Comparison of ENCODE assay signal across 20 mouse cellular contexts in genomic region chr4:118043331-118044002, GRCm38 (mm10).
A peak's percentile ranks its signal among the peaks of the same experiment; 100 is the strongest.
DNase-seq lines count a peak whose midpoint lies in the region; ATAC-seq and TF ChIP-seq lines count a peak whose summit lies in the region.
"Had no signal": no experiment of that assay in that cellular context is flagged by ENCODE, and none has a peak within 500 bp of the region (broad histone marks: within the 10 kb centered on the region; RNA-seq: fewer than 3 reads in every experiment).

No protein-coding gene starts in this region.

- 76% methylated on average over 8 of the region's 8 CpGs for WGBS in kidney, embryonic 16.5 days
- WGBS in limb, embryonic 12.5 days = 61% methylated on average over 8 of the region's 8 CpGs

- H3K79me2 ChIP-seq in MEL (ENCODE audit: control insufficient read depth, insufficient read depth, low read length, poor library complexity) = no peaks in the 10 kb centered on the region

- TF ChIP-seq POLR2A in MEL (IDR thresholded peaks at IDR 0.05; ENCODE audit: control insufficient read depth in 1 of 2, insufficient read depth in 1 of 2, low read depth in 1 of 2, low read length in 2 of 2, poor library complexity in 1 of 2) = no peak

- TF ChIP-seq EP300 in MEL (IDR thresholded peaks at IDR 0.05; ENCODE audit: low read depth in 1 of 2, low read length in 2 of 2) = peak; percentile 96

- no peaks in the 10 kb centered on the region for H3K9me3 ChIP-seq in kidney, embryonic 16.5 days (ENCODE audit: low read length)
- no peaks in the 10 kb centered on the region for H3K9me3 ChIP-seq in MEL (replicated peaks; ENCODE audit: insufficient read depth, low read length)
- H3K9me3 ChIP-seq in limb, embryonic 12.5 days = no peaks in the 10 kb centered on the region
- H3K9me3 ChIP-seq: hindbrain, embryonic 10.5 days; megakaryocyte, embryonic 14.5 days; neural tube, embryonic 15.5 days had no signal

- H3K9ac ChIP-seq in kidney, embryonic 16.5 days (replicated peaks; ENCODE audit: low read length) = no peak overlapping the region
- H3K9ac ChIP-seq in MEL (ENCODE audit: control insufficient read depth, low read depth, low read length, poor library complexity, severe bottlenecking) = peak overlapping the region; percentile 26; the same call in 1 of the 2 replicates
- H3K9ac ChIP-seq in limb, embryonic 12.5 days (replicated peaks) = no peak overlapping the region
- H3K9ac ChIP-seq: liver, embryonic 14.5 days; neural tube, embryonic 15.5 days had no signal

- TF ChIP-seq RAD21 in MEL (IDR thresholded peaks at IDR 0.05; ENCODE audit: low read depth, low read length) = no peak; the same call in 1 of the 2 replicates

- no peaks in the 10 kb centered on the region for H3K36me3 ChIP-seq in kidney, embryonic 16.5 days (ENCODE audit: insufficient read depth, low read length)
- peaks cover 0 to 21% of the 10 kb centered on the region in 2 experiments; a peak in 3 of 4 replicates for H3K36me3 ChIP-seq in MEL (ENCODE audit: control insufficient read depth in 1 of 2, insufficient read depth in 2 of 2, low read length in 2 of 2)
- no peaks in the 10 kb centered on the region for H3K36me3 ChIP-seq in limb, embryonic 12.5 days
- H3K36me3 ChIP-seq: hindbrain, embryonic 10.5 days; neural tube, embryonic 15.5 days had no signal

- peak; percentile 24 to 60 for DNase-seq in adrenal gland, postnatal 36 days
- no peak for DNase-seq in adrenal gland, postnatal 4 days (ENCODE audit: low spot score in 2 of 2)
- no peak for DNase-seq in kidney, postnatal 36 days
- peak; percentile 72 for DNase-seq in MEL (ENCODE audit: low read depth, low spot score)
- DNase-seq: adrenal gland, postnatal 10 days; cerebellum, adult 18-20 months; cerebellum, postnatal 36 days; gastrocnemius, adult 2 months; lung, postnatal 14 days; midbrain, embryonic 14.5 days; spleen, adult 18-20 months; thymus, adult 2 months had no signal

- no peak for ATAC-seq in kidney, embryonic 16.5 days (ENCODE audit: low FRiP score, low TSS enrichment)
- ATAC-seq in limb, embryonic 12.5 days (ENCODE audit: insufficient number of reproducible peaks, insufficient read depth, low FRiP score, low TSS enrichment, low read depth) = no peak
- ATAC-seq in inflammation-experienced regulatory T-cells, adult 6 months = no peak

- H3K4me1 ChIP-seq in kidney, embryonic 16.5 days (ENCODE audit: insufficient read depth, low read length) = peaks cover 36% of the 10 kb centered on the region
- H3K4me1 ChIP-seq in MEL (ENCODE audit: control insufficient read depth in 1 of 2, insufficient read depth in 2 of 2, low read length in 2 of 2) = peaks cover 10 to 28% of the 10 kb centered on the region in 2 experiments
- H3K4me1 ChIP-seq in limb, embryonic 12.5 days (replicated peaks) = peaks cover 58% of the 10 kb centered on the region

- TF ChIP-seq CTCF in MEL (IDR thresholded peaks at IDR 0.05 in 2 of 3, conservative IDR thresholded peaks at IDR 0.05 in 1 of 3; ENCODE audit: control insufficient read depth in 1 of 3, insufficient read depth in 1 of 3, low read depth in 2 of 3, low read length in 3 of 3, poor library complexity in 1 of 3, severe bottlenecking in 1 of 3) = no peak

- H3K27ac ChIP-seq in kidney, embryonic 16.5 days (ENCODE audit: low read length) = peak overlapping the region; percentile 63
- H3K27ac ChIP-seq in MEL (ENCODE audit: control insufficient read depth, low read depth, low read length) = peak overlapping the region; percentile 85
- H3K27ac ChIP-seq in limb, embryonic 12.5 days = peak overlapping the region; percentile 53; the same call in 1 of the 2 replicates
- H3K27ac ChIP-seq: hindbrain, embryonic 10.5 days; liver, embryonic 14.5 days; neural tube, embryonic 15.5 days had no signal

- H3K4me2 ChIP-seq in kidney, embryonic 16.5 days (replicated peaks; ENCODE audit: low read depth, low read length) = no peak overlapping the region
- H3K4me2 ChIP-seq in limb, embryonic 12.5 days = no peak overlapping the region
- H3K4me2 ChIP-seq: neural tube, embryonic 15.5 days had no signal

- no peaks in the 10 kb centered on the region for H3K27me3 ChIP-seq in kidney, embryonic 16.5 days (ENCODE audit: insufficient read depth, low read length)
- H3K27me3 ChIP-seq in MEL (ENCODE audit: control insufficient read depth in 1 of 2, insufficient read depth in 2 of 2, low read length in 2 of 2) = no peaks in the 10 kb centered on the region
- no peaks in the 10 kb centered on the region for H3K27me3 ChIP-seq in limb, embryonic 12.5 days
- H3K27me3 ChIP-seq: CH12.LX; megakaryocyte, embryonic 14.5 days; neural tube, embryonic 15.5 days had no signal

- no peak overlapping the region for H3K4me3 ChIP-seq in kidney, embryonic 16.5 days (ENCODE audit: low read length)
- no peak overlapping the region for H3K4me3 ChIP-seq in MEL (ENCODE audit: control insufficient read depth in 1 of 2, insufficient read depth in 1 of 2, low read depth in 2 of 2, low read length in 2 of 2)
- no peak overlapping the region for H3K4me3 ChIP-seq in limb, embryonic 12.5 days (replicated peaks)
- H3K4me3 ChIP-seq: gastrocnemius, adult 2 months; hindbrain, embryonic 10.5 days; megakaryocyte, embryonic 14.5 days; neural tube, embryonic 15.5 days had no signal

TF ChIP-seq in MEL, 35 proteins besides CTCF, POLR2A, EP300 and RAD21:
- TF ChIP-seq CHD2 (IDR thresholded peaks at IDR 0.05; ENCODE audit: low read length) (peak; percentile 21; the same call in 1 of the 2 replicates), TCF12 (IDR thresholded peaks at IDR 0.05; ENCODE audit: low read depth, low read length) (peak; percentile 95), GABPA (IDR thresholded peaks at IDR 0.05; ENCODE audit: low read depth, low read length) (no peak), ZNF384 (IDR thresholded peaks at IDR 0.05; ENCODE audit: low read depth, low read length) (peak; percentile 59), ETS1 (IDR thresholded peaks at IDR 0.05; ENCODE audit: low read depth, low read length) (peak; percentile 98), USF1 (IDR thresholded peaks at IDR 0.05; ENCODE audit: low read depth, low read length) (peak; percentile 80), CHD1 (IDR thresholded peaks at IDR 0.05; ENCODE audit: low read depth, low read length) (no peak), E2F4 (IDR thresholded peaks at IDR 0.05; ENCODE audit: borderline replicate concordance, low read depth, low read length) (no peak), ZKSCAN1 (IDR thresholded peaks at IDR 0.05; ENCODE audit: low read depth, low read length) (no peak), MAZ (IDR thresholded peaks at IDR 0.05; ENCODE audit: low read depth, low read length) (peak; percentile 92), KAT2A (conservative IDR thresholded peaks at IDR 0.05; ENCODE audit: low read depth, low read length) (0 out of 2 replicates have a peak, but pooled peaks have one; percentile 38), NRF1 (IDR thresholded peaks at IDR 0.05; ENCODE audit: insufficient read depth, low read depth, low read length, poor library complexity, severe bottlenecking) (0 out of 2 replicates have a peak, but pooled peaks have one; percentile 27), ZC3H11A (IDR thresholded peaks at IDR 0.05; ENCODE audit: low read depth, low read length) (peak; percentile 15; the same call in 1 of the 2 replicates), HCFC1 (IDR thresholded peaks at IDR 0.05; ENCODE audit: low read depth, low read length) (peak; percentile 53; the same call in 1 of the 2 replicates), TBP (IDR thresholded peaks at IDR 0.05; ENCODE audit: low read depth, low read length) (no peak), BHLHE40 (IDR thresholded peaks at IDR 0.05; ENCODE audit: borderline replicate concordance, low read depth, low read length) (peak; percentile 59; the same call in 1 of the 2 replicates), JUND (IDR thresholded peaks at IDR 0.05; ENCODE audit: low read depth, low read length) (no peak), SIN3A (IDR thresholded peaks at IDR 0.05; ENCODE audit: low read length) (peak; percentile 85), POLR2AphosphoS5 (IDR thresholded peaks at IDR 0.05; ENCODE audit: borderline replicate concordance, low read depth, low read length) (no peak), NELFE (IDR thresholded peaks at IDR 0.05; ENCODE audit: low read depth, low read length) (peak; percentile 25; the same call in 1 of the 2 replicates), RCOR1 (IDR thresholded peaks at IDR 0.05; ENCODE audit: low read depth, low read length) (peak; percentile 93), GATA1 (IDR thresholded peaks at IDR 0.05; ENCODE audit: low read depth, low read length) (peak; percentile 97), SMC3 (IDR thresholded peaks at IDR 0.05; ENCODE audit: low read depth, low read length) (peak; percentile 24), MAX (IDR thresholded peaks at IDR 0.05; ENCODE audit: low read length) (peak; percentile 49; the same call in 1 of the 2 replicates), USF2 (IDR thresholded peaks at IDR 0.05; ENCODE audit: borderline replicate concordance in 1 of 2, insufficient read depth in 1 of 2, low read depth in 1 of 2, low read length in 2 of 2) (no peak), MXI1 (IDR thresholded peaks at IDR 0.05; ENCODE audit: low read depth, low read length) (peak; percentile 64), POLR2AphosphoS2 (IDR thresholded peaks at IDR 0.05; ENCODE audit: low read length) (no peak), UBTF (IDR thresholded peaks at IDR 0.05; ENCODE audit: borderline replicate concordance, insufficient read depth, low read depth, low read length) (no peak), ZMIZ1 (IDR thresholded peaks at IDR 0.05; ENCODE audit: low read depth, low read length) (peak; percentile 54; the same call in 1 of the 2 replicates), MYB (IDR thresholded peaks at IDR 0.05; ENCODE audit: low read depth, low read length) (peak; percentile 89), MYC (IDR thresholded peaks at IDR 0.05; ENCODE audit: low read depth, low read length) (peak; percentile 62; the same call in 1 of the 2 replicates), MEF2A (IDR thresholded peaks at IDR 0.05; ENCODE audit: extremely low read depth, insufficient replicate concordance, low read depth, low read length, poor library complexity, severe bottlenecking) (peak; percentile 49; the same call in 1 of the 2 replicates), MAFK (IDR thresholded peaks at IDR 0.05; ENCODE audit: borderline replicate concordance, low read depth, low read length) (peak; percentile 72; the same call in 1 of the 2 replicates), TAL1 (IDR thresholded peaks at IDR 0.05; ENCODE audit: low read length) (no peak)

Comparison
In these comparisons a context has a peak if more than half of its experiments do, and no peak if none do; other contexts are left out.
1. DNase-seq: peak in adrenal gland, postnatal 36 days (2 of 2) and MEL (single experiment); none in adrenal gland, postnatal 4 days (0 of 2) and kidney, postnatal 36 days (0 of 2).
2. Peak in every context shown above with its lines, with median percentiles within 50 percentile points of each other: H3K27ac ChIP-seq.